In the genomic region with DNA sequence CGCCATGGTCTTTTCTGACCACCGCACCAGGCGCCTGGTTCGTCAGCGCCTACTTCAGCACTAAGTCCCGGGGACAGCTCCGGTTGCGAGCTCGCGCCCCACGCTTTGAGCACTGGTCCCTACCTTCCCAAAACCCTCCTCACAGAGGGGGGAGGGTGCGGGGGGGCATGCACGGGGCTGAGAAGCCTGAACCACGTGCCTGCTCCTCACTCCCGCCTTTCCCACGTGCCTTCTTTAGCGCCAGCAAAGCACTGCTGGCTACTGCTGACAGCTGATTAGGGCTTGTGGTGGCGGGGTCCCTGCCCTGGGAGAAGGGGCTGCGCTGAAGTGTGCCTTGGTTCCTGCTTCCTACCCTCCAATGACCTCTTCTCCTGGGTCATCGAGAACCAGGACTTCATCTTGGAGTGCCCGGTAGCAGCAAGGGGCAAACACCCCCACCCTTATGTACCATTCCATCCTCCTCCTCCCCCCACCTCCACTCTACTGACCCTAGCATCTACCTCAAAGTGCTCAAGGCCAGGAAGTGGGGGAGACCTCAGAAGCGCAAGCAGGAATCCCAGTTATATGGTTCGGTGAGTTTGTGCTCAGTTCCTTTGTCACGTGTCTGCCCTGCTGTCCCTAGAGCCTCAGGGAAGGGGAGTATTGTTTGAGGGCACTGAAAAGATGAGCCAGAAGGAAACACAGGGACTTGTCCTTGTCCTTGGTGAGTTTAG, we compare ENCODE assay signal across 8 mouse cellular contexts. TPM values are rescaled to one million over a fixed set of nuclear protein-coding genes. Genes with fewer than 3 reads are reported as not detected.
DNase-seq lines count a peak whose midpoint lies in the region; ATAC-seq lines count a peak whose summit lies in the region.

A gene (minus strand): TSS at position 143 of the 713 bp plus-strand sequence.

- no peak for ATAC-seq in CD4-positive, CD25-positive, alpha-beta regulatory T cell, adult 4 months
- peak; percentile 25; the same call in 1 of the 2 replicates for ATAC-seq in hindbrain, embryonic 16.5 days
- no peak; the same call in 1 of the 2 replicates for ATAC-seq in liver, embryonic 11.5 days (replicated peaks; ENCODE audit: low FRiP score)
- ATAC-seq in neural tube, embryonic 15.5 days (ENCODE audit: low FRiP score), result 0 out of 2 replicates have a peak, but pooled peaks have one; percentile 39

- H3K4me2 ChIP-seq in hindbrain, embryonic 16.5 days (ENCODE audit: low read length), result peak within 1 kb of the TSS; percentile 60
- no peak within 1 kb of the TSS for H3K4me2 ChIP-seq in liver, embryonic 11.5 days
- peak within 1 kb of the TSS; percentile 54 for H3K4me2 ChIP-seq in neural tube, embryonic 15.5 days

- H3K4me1 ChIP-seq in hindbrain, embryonic 16.5 days (ENCODE audit: control insufficient read depth, insufficient read depth, low read depth, low read length), result peaks cover 9% of the 10 kb centered on the region
- peaks cover 1% of the 10 kb centered on the region for H3K4me1 ChIP-seq in liver, embryonic 11.5 days (replicated peaks; ENCODE audit: control insufficient read depth, insufficient read depth, low read length)
- peaks cover 13% of the 10 kb centered on the region for H3K4me1 ChIP-seq in neural tube, embryonic 15.5 days

- peak; percentile 54 for DNase-seq in CD4-positive, CD25-positive, alpha-beta regulatory T cell, adult 2 months (ENCODE audit: low read depth, low spot score)
- DNase-seq in urinary bladder, postnatal 25 days (ENCODE audit: low spot score), result peak; percentile 40
- no peak for DNase-seq in urinary bladder, postnatal 36 days (ENCODE audit: low spot score in 2 of 2)
- DNase-seq in liver, embryonic 11.5 days (ENCODE audit: low spot score), result peak; percentile 67
- DNase-seq in layer of hippocampus, adult 11-12 months (ENCODE audit: low spot score), result no peak

- no peaks in the 10 kb centered on the region for H3K36me3 ChIP-seq in hindbrain, embryonic 16.5 days (ENCODE audit: control insufficient read depth, insufficient read depth, low read length)
- no peaks in the 10 kb centered on the region for H3K36me3 ChIP-seq in liver, embryonic 11.5 days (ENCODE audit: control insufficient read depth, insufficient read depth, low read length)
- H3K36me3 ChIP-seq in neural tube, embryonic 15.5 days, result no peaks in the 10 kb centered on the region

- peaks cover 8% of the 10 kb centered on the region for H3K27me3 ChIP-seq in hindbrain, embryonic 16.5 days (replicated peaks; ENCODE audit: control insufficient read depth, insufficient read depth, low read length)
- peaks cover 25% of the 10 kb centered on the region for H3K27me3 ChIP-seq in liver, embryonic 11.5 days (replicated peaks; ENCODE audit: control insufficient read depth, insufficient read depth, low read length)
- peaks cover 28% of the 10 kb centered on the region for H3K27me3 ChIP-seq in neural tube, embryonic 15.5 days (replicated peaks)

- H3K4me3 ChIP-seq in hindbrain, embryonic 16.5 days (ENCODE audit: low read length), result peak within 1 kb of the TSS; percentile 29
- no peak within 1 kb of the TSS for H3K4me3 ChIP-seq in liver, embryonic 11.5 days (ENCODE audit: low read depth, low read length)
- peak within 1 kb of the TSS; percentile 26 for H3K4me3 ChIP-seq in neural tube, embryonic 15.5 days (replicated peaks)

- no peak within 1 kb of the TSS for H3K27ac ChIP-seq in hindbrain, embryonic 16.5 days (ENCODE audit: low read depth, low read length)
- H3K27ac ChIP-seq in liver, embryonic 11.5 days (ENCODE audit: low read depth, low read length), result no peak within 1 kb of the TSS
- no peak within 1 kb of the TSS for H3K27ac ChIP-seq in neural tube, embryonic 15.5 days (replicated peaks)

- 5% methylated on average over 24 of the region's 24 CpGs for WGBS in hindbrain, embryonic 16.5 days
- WGBS in liver, embryonic 11.5 days, result 7% methylated on average over 24 of the region's 24 CpGs
- WGBS in neural tube, embryonic 15.5 days, result 4% methylated on average over 24 of the region's 24 CpGs

- no peak within 1 kb of the TSS for H3K9ac ChIP-seq in hindbrain, embryonic 16.5 days (ENCODE audit: low read depth, low read length)
- H3K9ac ChIP-seq in liver, embryonic 11.5 days (ENCODE audit: low read depth, low read length), result no peak within 1 kb of the TSS
- H3K9ac ChIP-seq in neural tube, embryonic 15.5 days (replicated peaks), result 0 out of 2 replicates have a peak within 1 kb of the TSS, but pooled peaks have one; percentile 17

- H3K9me3 ChIP-seq in hindbrain, embryonic 16.5 days (ENCODE audit: control insufficient read depth, low read length), result no peaks in the 10 kb centered on the region
- H3K9me3 ChIP-seq in liver, embryonic 11.5 days (ENCODE audit: control insufficient read depth, low read length), result no peaks in the 10 kb centered on the region
- H3K9me3 ChIP-seq in neural tube, embryonic 15.5 days (replicated peaks), result no peaks in the 10 kb centered on the region

RNA-seq across cellular contexts. Expression of the gene that starts here (rescaled TPM):
- polyA plus RNA-seq in CD4-positive, CD25-positive, alpha-beta regulatory T cell, adult 4 months (2017; shearing (Covaris generic)), result not detected
- polyA plus RNA-seq in hindbrain, embryonic 16.5 days (2015; fragmentation: Nextera tagmentation; extraction: Ambion mirVana), result 0.18 and 0.49 TPM in 2 replicates
- not detected in 2 replicates for polyA plus RNA-seq in liver, embryonic 11.5 days (2014; fragmentation: Nextera tagmentation; extraction: Ambion mirVana)
- polyA plus RNA-seq in neural tube, embryonic 15.5 days (2015; fragmentation: Nextera tagmentation; extraction: Ambion mirVana), result 0.11 and 0.23 TPM in 2 replicates

Comparison
In these comparisons a context has a peak if more than half of its experiments do, and no peak if none do; other contexts are left out.
1. DNase-seq: peak in CD4-positive, CD25-positive, alpha-beta regulatory T cell, adult 2 months (single experiment) and urinary bladder, postnatal 25 days (single experiment); none in urinary bladder, postnatal 36 days (0 of 2) and layer of hippocampus, adult 11-12 months (single experiment).
2. Peak in ATAC-seq, H3K4me3 ChIP-seq and H3K4me2 ChIP-seq in hindbrain, embryonic 16.5 days; RNA of the gene not detected or under 1 TPM.
3. Peak in DNase-seq in liver, embryonic 11.5 days; RNA of the gene not detected or under 1 TPM.
4. Peak in ATAC-seq, H3K4me3 ChIP-seq, H3K9ac ChIP-seq and H3K4me2 ChIP-seq in neural tube, embryonic 15.5 days; RNA of the gene not detected or under 1 TPM.